Mouse (Mus musculus): ENCODE measurements at regions not wholly inside any gene's neighbourhood (a gene's known extent, or its start where the extent isn't known, plus 50 kb on each side); places are given as distances from the start of the nearest gene placed in this dataset.

GRCm38 (mm10) chr11:22632988-22633387 is 121.1 kb downstream of the Tmem17 start:
- no peak overlapping the region for H3K4me2 ChIP-seq (replicated peaks; ENCODE audit: low read depth, low read length)
- H3K9ac ChIP-seq (replicated peaks; ENCODE audit: low read depth, low read length) = no peak overlapping the region
- WGBS = 70% methylated on average over 5 of the region's 5 CpGs
- H3K9me3 ChIP-seq (ENCODE audit: control insufficient read depth, low read depth, low read length) = no peaks in the 10 kb centered on the region
- H3K27ac ChIP-seq (ENCODE audit: low read length) = no peak overlapping the region
- no peak overlapping the region for H3K4me3 ChIP-seq (ENCODE audit: low read depth, low read length)
- H3K36me3 ChIP-seq (ENCODE audit: control insufficient read depth, insufficient read depth, low read length) = no peaks in the 10 kb centered on the region
- peaks cover 26% of the 10 kb centered on the region for H3K4me1 ChIP-seq (ENCODE audit: control insufficient read depth, insufficient read depth, low read length)
- ATAC-seq (ENCODE audit: insufficient number of reproducible peaks, insufficient read depth, low FRiP score, low read depth) = no peak
- H3K27me3 ChIP-seq (ENCODE audit: control insufficient read depth, insufficient read depth, low read length) = no peaks in the 10 kb centered on the region

DNA sequence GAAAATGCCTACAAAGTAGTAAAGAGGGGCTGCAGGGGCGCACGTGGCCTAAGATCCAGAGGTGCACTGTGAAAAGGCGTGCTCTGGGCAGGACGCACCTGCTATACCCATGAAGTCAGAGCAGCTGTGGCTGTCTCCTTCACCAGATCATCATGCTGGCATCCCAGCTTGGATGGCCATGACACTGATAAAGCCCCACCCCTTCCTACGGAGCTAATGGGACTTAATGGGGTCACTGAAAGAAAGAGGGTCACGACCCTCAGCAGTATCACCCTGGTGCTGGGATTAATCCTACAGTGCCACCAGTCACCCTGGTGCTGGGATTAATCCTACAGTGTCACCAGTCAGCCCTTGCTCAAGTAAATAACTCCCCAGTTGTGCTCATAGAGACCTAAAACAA is 122.1 kb downstream of the Tmem17 start:
- H3K4me1 ChIP-seq (ENCODE audit: control insufficient read depth, insufficient read depth, low read length) = peaks cover 22% of the 10 kb centered on the region; the same call in 1 of the 2 replicates

DNA sequence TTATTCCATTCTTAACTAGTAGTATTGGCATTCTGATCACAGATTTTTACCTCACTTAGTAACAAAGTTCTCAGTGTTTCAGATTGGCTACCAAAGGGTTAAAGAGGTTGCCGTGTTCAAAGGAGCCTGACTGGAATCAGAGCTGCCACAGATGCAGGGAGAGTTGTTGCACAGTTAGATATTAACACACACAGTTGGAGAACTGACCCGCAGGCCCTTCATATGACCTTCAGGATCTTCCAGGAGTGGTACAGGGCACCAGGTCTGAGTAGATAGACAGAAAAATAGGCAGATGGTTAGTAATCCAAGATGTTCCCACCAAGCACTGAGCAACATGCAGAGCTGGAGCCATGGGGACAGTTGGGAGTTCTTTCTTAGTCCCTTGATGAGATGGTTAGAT is 123.1 kb downstream of the Tmem17 start:
- ATAC-seq (ENCODE audit: insufficient number of reproducible peaks, insufficient read depth, low FRiP score, low read depth) = no peak
- Histone ChIP-seq H3K36me3 (ENCODE audit: control insufficient read depth, insufficient read depth, low read length) (no peaks in the 10 kb centered on the region), H3K4me1 (ENCODE audit: control insufficient read depth, insufficient read depth, low read length) (peaks cover 16% of the 10 kb centered on the region; the same call in 1 of the 2 replicates), H3K9me3 (ENCODE audit: control insufficient read depth, low read depth, low read length) (no peaks in the 10 kb centered on the region), H3K4me2 (replicated peaks; ENCODE audit: low read depth, low read length) (no peak overlapping the region), H3K27ac (ENCODE audit: low read length) (no peak overlapping the region), H3K4me3 (ENCODE audit: low read depth, low read length) (no peak overlapping the region), H3K9ac (replicated peaks; ENCODE audit: low read depth, low read length) (no peak overlapping the region), H3K27me3 (ENCODE audit: control insufficient read depth, insufficient read depth, low read length) (no peaks in the 10 kb centered on the region)
- 43% methylated on average over 2 of the region's 2 CpGs for WGBS

More for the DNA sequence above, 122.1 kb downstream of the Tmem17 start:
- Histone ChIP-seq H3K9me3 (ENCODE audit: control insufficient read depth, low read depth, low read length) (no peaks in the 10 kb centered on the region), H3K4me2 (replicated peaks; ENCODE audit: low read depth, low read length) (no peak overlapping the region), H3K36me3 (ENCODE audit: control insufficient read depth, insufficient read depth, low read length) (no peaks in the 10 kb centered on the region), H3K27me3 (ENCODE audit: control insufficient read depth, insufficient read depth, low read length) (no peaks in the 10 kb centered on the region), H3K27ac (ENCODE audit: low read length) (no peak overlapping the region), H3K4me3 (ENCODE audit: low read depth, low read length) (no peak overlapping the region), H3K9ac (replicated peaks; ENCODE audit: low read depth, low read length) (no peak overlapping the region)
- no peak for ATAC-seq (ENCODE audit: insufficient number of reproducible peaks, insufficient read depth, low FRiP score, low read depth)
- WGBS = 62% methylated on average over 6 of the region's 6 CpGs

- Histone ChIP-seq H3K4me3 (ENCODE audit: low read depth, low read length) (no peak overlapping the region), H3K9ac (replicated peaks; ENCODE audit: low read depth, low read length) (no peak overlapping the region), H3K36me3 (ENCODE audit: control insufficient read depth, insufficient read depth, low read length) (no peaks in the 10 kb centered on the region), H3K27me3 (ENCODE audit: control insufficient read depth, insufficient read depth, low read length) (no peaks in the 10 kb centered on the region), H3K4me2 (replicated peaks; ENCODE audit: low read depth, low read length) (no peak overlapping the region), H3K4me1 (ENCODE audit: control insufficient read depth, insufficient read depth, low read length) (peaks cover 13% of the 10 kb centered on the region; the same call in 1 of the 2 replicates), H3K9me3 (ENCODE audit: control insufficient read depth, low read depth, low read length) (no peaks in the 10 kb centered on the region), H3K27ac (ENCODE audit: low read length) (no peak overlapping the region)
- 71% methylated on average over 7 of the region's 7 CpGs for WGBS
- ATAC-seq (ENCODE audit: insufficient number of reproducible peaks, insufficient read depth, low FRiP score, low read depth) = no peak
Measured at GRCm38 (mm10) chr11:22636321-22636720, 124.4 kb downstream of the Tmem17 start.

GRCm38 (mm10) chr11:22636761-22637557 is 125.1 kb downstream of the Tmem17 start:
- no peak overlapping the region for H3K4me2 ChIP-seq (replicated peaks; ENCODE audit: low read depth, low read length)
- peaks cover 13% of the 10 kb centered on the region; the same call in 1 of the 2 replicates for H3K4me1 ChIP-seq (ENCODE audit: control insufficient read depth, insufficient read depth, low read length)
- H3K27ac ChIP-seq (ENCODE audit: low read length) = no peak overlapping the region
- WGBS = 60% methylated on average over 9 of the region's 9 CpGs
- H3K9ac ChIP-seq (replicated peaks; ENCODE audit: low read depth, low read length) = no peak overlapping the region
- no peak for ATAC-seq (ENCODE audit: insufficient number of reproducible peaks, insufficient read depth, low FRiP score, low read depth)
- no peaks in the 10 kb centered on the region for H3K27me3 ChIP-seq (ENCODE audit: control insufficient read depth, insufficient read depth, low read length)
- H3K4me3 ChIP-seq (ENCODE audit: low read depth, low read length) = no peak overlapping the region
- H3K36me3 ChIP-seq (ENCODE audit: control insufficient read depth, insufficient read depth, low read length) = no peaks in the 10 kb centered on the region
- no peaks in the 10 kb centered on the region for H3K9me3 ChIP-seq (ENCODE audit: control insufficient read depth, low read depth, low read length)

DNA sequence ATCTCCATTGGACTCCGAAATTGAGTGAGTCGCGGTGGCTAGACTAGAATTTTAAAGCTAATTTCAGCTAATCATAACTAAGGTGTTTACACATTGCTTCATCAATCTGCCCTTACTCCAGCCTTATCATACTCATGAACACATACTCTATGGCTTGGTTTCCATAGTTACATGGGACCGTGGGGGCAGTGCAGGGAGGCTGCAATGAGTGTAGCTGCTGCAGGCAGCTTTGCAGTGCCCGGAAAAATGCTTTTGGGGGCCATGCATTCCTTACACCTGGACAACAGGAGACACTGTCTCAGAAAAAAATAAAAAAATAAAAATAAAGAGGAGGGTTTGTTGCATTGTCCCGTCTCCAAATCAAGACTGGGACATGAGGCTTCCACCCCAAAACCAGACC is 126.3 kb downstream of the Tmem17 start:
- Histone ChIP-seq H3K36me3 (ENCODE audit: control insufficient read depth, insufficient read depth, low read length) (no peaks in the 10 kb centered on the region), H3K9me3 (ENCODE audit: control insufficient read depth, low read depth, low read length) (no peaks in the 10 kb centered on the region), H3K9ac (replicated peaks; ENCODE audit: low read depth, low read length) (no peak overlapping the region), H3K4me3 (ENCODE audit: low read depth, low read length) (no peak overlapping the region), H3K27me3 (ENCODE audit: control insufficient read depth, insufficient read depth, low read length) (no peaks in the 10 kb centered on the region), H3K27ac (ENCODE audit: low read length) (no peak overlapping the region), H3K4me2 (replicated peaks; ENCODE audit: low read depth, low read length) (no peak overlapping the region), H3K4me1 (ENCODE audit: control insufficient read depth, insufficient read depth, low read length) (peaks cover 13% of the 10 kb centered on the region; the same call in 1 of the 2 replicates)
- 68% methylated on average over 6 of the region's 6 CpGs for WGBS
- 0 out of 2 replicates have a peak, but pooled peaks have one; percentile 30 for ATAC-seq (ENCODE audit: insufficient number of reproducible peaks, insufficient read depth, low FRiP score, low read depth)

- Histone ChIP-seq H3K4me3 (ENCODE audit: low read depth, low read length) (no peak overlapping the region), H3K27ac (ENCODE audit: low read length) (no peak overlapping the region), H3K4me2 (replicated peaks; ENCODE audit: low read depth, low read length) (no peak overlapping the region), H3K9ac (replicated peaks; ENCODE audit: low read depth, low read length) (no peak overlapping the region), H3K36me3 (ENCODE audit: control insufficient read depth, insufficient read depth, low read length) (no peaks in the 10 kb centered on the region), H3K27me3 (ENCODE audit: control insufficient read depth, insufficient read depth, low read length) (no peaks in the 10 kb centered on the region), H3K4me1 (ENCODE audit: control insufficient read depth, insufficient read depth, low read length) (peaks cover 13% of the 10 kb centered on the region; the same call in 1 of the 2 replicates), H3K9me3 (ENCODE audit: control insufficient read depth, low read depth, low read length) (no peaks in the 10 kb centered on the region)
- no peak for ATAC-seq (ENCODE audit: insufficient number of reproducible peaks, insufficient read depth, low FRiP score, low read depth)
- 62% methylated on average over 2 of the region's 2 CpGs for WGBS
Measured at GRCm38 (mm10) chr11:22638700-22639099, 126.8 kb downstream of the Tmem17 start.

DNA sequence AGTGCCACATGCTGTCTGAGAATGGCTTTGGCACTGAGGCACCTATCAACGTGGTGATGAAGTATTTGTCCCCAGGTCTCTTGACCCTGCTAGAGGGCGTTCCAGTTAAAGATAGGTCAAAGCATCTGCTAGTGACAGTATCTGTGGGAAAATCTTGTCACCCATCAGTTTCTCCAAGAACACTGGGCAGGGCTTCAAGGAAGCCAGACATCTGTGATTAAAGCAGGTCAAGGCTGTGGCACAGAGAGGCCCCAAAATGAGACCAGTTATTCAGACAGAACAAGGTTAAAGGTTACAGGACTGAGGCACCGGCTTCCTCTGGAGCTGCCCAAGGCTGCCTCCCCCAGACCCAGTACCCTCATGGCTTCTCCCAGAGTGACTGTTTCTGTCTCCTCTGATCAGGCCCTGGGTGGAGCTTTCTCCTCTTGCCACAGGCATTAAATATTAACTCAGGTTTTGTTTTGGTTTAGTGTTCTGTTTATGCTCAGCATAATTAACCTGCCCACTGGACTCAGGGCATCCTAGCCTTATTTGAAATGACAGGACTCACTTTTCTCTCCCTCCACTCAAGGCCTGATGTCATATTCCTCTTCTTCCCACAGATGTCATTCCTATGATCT is 128.6 kb downstream of the Tmem17 start:
- H3K36me3 ChIP-seq (ENCODE audit: control insufficient read depth, insufficient read depth, low read length) = no peaks in the 10 kb centered on the region
- H3K9ac ChIP-seq (replicated peaks; ENCODE audit: low read depth, low read length) = no peak overlapping the region
- no peak overlapping the region for H3K4me2 ChIP-seq (replicated peaks; ENCODE audit: low read depth, low read length)
- H3K4me3 ChIP-seq (ENCODE audit: low read depth, low read length) = no peak overlapping the region
- no peaks in the 10 kb centered on the region for H3K9me3 ChIP-seq (ENCODE audit: control insufficient read depth, low read depth, low read length)
- H3K27me3 ChIP-seq (ENCODE audit: control insufficient read depth, insufficient read depth, low read length) = no peaks in the 10 kb centered on the region
- 36% methylated on average over 3 of the region's 3 CpGs for WGBS
- H3K4me1 ChIP-seq (ENCODE audit: control insufficient read depth, insufficient read depth, low read length) = peaks cover 17% of the 10 kb centered on the region; the same call in 1 of the 2 replicates
- no peak overlapping the region for H3K27ac ChIP-seq (ENCODE audit: low read length)
- ATAC-seq (ENCODE audit: insufficient number of reproducible peaks, insufficient read depth, low FRiP score, low read depth) = no peak

Data from stomach, embryonic 14.5 days (tissue).